In genomic region chr2:163399222-163399621, GRCm38 (mm10) we compare ENCODE assay signal across 29 mouse cellular contexts. TPM values are rescaled to one million over a fixed set of nuclear protein-coding genes. Genes with fewer than 3 reads are reported as not detected.
DNase-seq lines count a peak whose midpoint lies in the region; ATAC-seq and TF ChIP-seq lines count a peak whose summit lies in the region.
"Had no signal": no experiment of that assay in that cellular context is flagged by ENCODE, and none has a peak within 500 bp of the region (broad histone marks: within the 10 kb centered on the region; RNA-seq: fewer than 3 reads in every experiment).

No protein-coding gene starts in this region.

- H3K9ac ChIP-seq in heart, embryonic 15.5 days = 0 out of 2 replicates have a peak overlapping the region, but pooled peaks have one; percentile 21
- no peak overlapping the region for H3K9ac ChIP-seq in stomach, postnatal 0 days (ENCODE audit: low read length)
- H3K9ac ChIP-seq: forebrain, postnatal 0 days; liver, embryonic 12.5 days; midbrain, embryonic 12.5 days; neural tube, embryonic 15.5 days had no signal

- DNase-seq in gastrocnemius, adult 2 months = peak; percentile 22
- no peak for DNase-seq in gastrocnemius, postnatal 10 days
- peak; percentile 78 for DNase-seq in heart, adult 9 months (ENCODE audit: low spot score in 2 of 2)
- no peak for DNase-seq in stomach, postnatal 0 days (ENCODE audit: low spot score)
- DNase-seq in embryo, embryonic 9.5 days (ENCODE audit: extremely low spot score) = no peak
- no peak for DNase-seq in adrenal gland, adult 8-10 months
- no peak for DNase-seq in lung, postnatal 36 days
- DNase-seq: adrenal gland, postnatal 25 days; cerebellum, adult 11 months; cerebellum, adult 9-11 months; forebrain, postnatal 0 days; kidney, postnatal 25 days; layer of hippocampus, postnatal 36 days; lung, adult 18-20 months; lung, postnatal 10 days; right cerebral cortex, adult 18-20 months; spleen, adult 18-20 months had no signal

- ATAC-seq in heart, embryonic 15.5 days (replicated peaks; ENCODE audit: insufficient number of reproducible peaks, insufficient read depth, low FRiP score, low read depth) = no peak
- ATAC-seq in stomach, postnatal 0 days (ENCODE audit: low FRiP score, low TSS enrichment) = no peak
- ATAC-seq: activated CD4-positive, CD25-positive, alpha-beta regulatory T cell, adult 4 months; forebrain, postnatal 0 days; hindbrain, postnatal 0 days; intestine, embryonic 16.5 days; liver, embryonic 12.5 days had no signal

- WGBS in heart, embryonic 15.5 days = 31% methylated on average over 8 of the region's 8 CpGs
- WGBS in stomach, postnatal 0 days = 66% methylated on average over 8 of the region's 8 CpGs

- no peak for TF ChIP-seq EP300 in stomach, postnatal 0 days (optimal IDR thresholded peaks at IDR 0.05)

- H3K4me2 ChIP-seq in heart, embryonic 15.5 days = peak overlapping the region; percentile 31; the same call in 1 of the 2 replicates
- H3K4me2 ChIP-seq in stomach, postnatal 0 days (replicated peaks; ENCODE audit: low read depth) = no peak overlapping the region
- H3K4me2 ChIP-seq: limb, embryonic 13.5 days; liver, embryonic 12.5 days; midbrain, embryonic 12.5 days; neural tube, embryonic 15.5 days had no signal

- no peak overlapping the region for H3K4me3 ChIP-seq in gastrocnemius, adult 2 months
- no peak overlapping the region for H3K4me3 ChIP-seq in heart, embryonic 15.5 days
- no peak overlapping the region for H3K4me3 ChIP-seq in stomach, postnatal 0 days (ENCODE audit: low read depth, low read length)
- H3K4me3 ChIP-seq: layer of hippocampus, adult 2 months; limb, embryonic 13.5 days; liver, embryonic 12.5 days; midbrain, embryonic 12.5 days; neural tube, embryonic 15.5 days had no signal

- intact Hi-C loops in gastrocnemius, adult 2 months (cut with DNase I) = no loop called here

- peak overlapping the region; percentile 93 for H3K27ac ChIP-seq in gastrocnemius, adult 2 months
- H3K27ac ChIP-seq in heart, embryonic 15.5 days = peak overlapping the region; percentile 97
- peak overlapping the region; percentile 40; the same call in 1 of the 2 replicates for H3K27ac ChIP-seq in stomach, postnatal 0 days (replicated peaks)
- H3K27ac ChIP-seq: hindbrain, postnatal 0 days; layer of hippocampus, adult 2 months; limb, embryonic 13.5 days; liver, embryonic 12.5 days; midbrain, embryonic 12.5 days; neural tube, embryonic 15.5 days had no signal

- no peaks in the 10 kb centered on the region for H3K9me3 ChIP-seq in heart, embryonic 15.5 days (replicated peaks)
- no peaks in the 10 kb centered on the region for H3K9me3 ChIP-seq in stomach, postnatal 0 days (ENCODE audit: control insufficient read depth, low read length)
- H3K9me3 ChIP-seq: limb, embryonic 13.5 days; liver, embryonic 12.5 days; midbrain, embryonic 12.5 days; neural tube, embryonic 15.5 days had no signal

- peaks cover 23% of the 10 kb centered on the region for H3K4me1 ChIP-seq in heart, embryonic 15.5 days (replicated peaks)
- no peaks in the 10 kb centered on the region for H3K4me1 ChIP-seq in stomach, postnatal 0 days (replicated peaks; ENCODE audit: control insufficient read depth, insufficient read depth)
- H3K4me1 ChIP-seq: liver, embryonic 12.5 days; neural tube, embryonic 15.5 days had no signal

- H3K36me3 ChIP-seq in heart, embryonic 15.5 days = no peaks in the 10 kb centered on the region
- no peaks in the 10 kb centered on the region for H3K36me3 ChIP-seq in stomach, postnatal 0 days (ENCODE audit: control insufficient read depth, insufficient read depth, low read length)
- H3K36me3 ChIP-seq: limb, embryonic 13.5 days; liver, embryonic 12.5 days; midbrain, embryonic 12.5 days; neural tube, embryonic 15.5 days had no signal

- TF ChIP-seq CTCF in gastrocnemius, adult 2 months (IDR thresholded peaks at IDR 0.05) = no peak
- no peak for TF ChIP-seq CTCF in stomach, postnatal 0 days (IDR thresholded peaks at IDR 0.05; ENCODE audit: low read depth)

- H3K27me3 ChIP-seq in heart, embryonic 15.5 days = no peaks in the 10 kb centered on the region
- no peaks in the 10 kb centered on the region for H3K27me3 ChIP-seq in stomach, postnatal 0 days (ENCODE audit: control insufficient read depth, insufficient read depth, low read length)
- H3K27me3 ChIP-seq: limb, embryonic 13.5 days had no signal

RNA-seq across cellular contexts. Expression of gene Jph2, which starts 1.4 kb away (rescaled TPM):
- total RNA-seq in gastrocnemius, adult 2 months (2021) = 100 to 1,000 TPM; 424 to 437 TPM
- total RNA-seq in gastrocnemius, postnatal 10 days (2021) = 100 to 1,000 TPM; 350 to 362 TPM
- polyA plus RNA-seq in heart, embryonic 15.5 days (2015; fragmentation: Nextera tagmentation; extraction: Ambion mirVana) = 41.0 and 47.7 TPM in 2 replicates
- polyA plus RNA-seq in stomach, postnatal 0 days (2015; fragmentation: Nextera tagmentation; extraction: Ambion mirVana) = 13.6 and 13.9 TPM in 2 replicates
- total RNA-seq in adrenal gland, adult 8-10 months (2022) = 1 to 10 TPM; 3.7 to 7.1 (median 5.7) TPM
- total RNA-seq: common myeloid progenitor, adult 5-6 weeks; megakaryocyte, adult 5-6 weeks had no signal
- polyA plus RNA-seq: activated CD4-positive, CD25-positive, alpha-beta regulatory T cell, adult 4 months had no signal

RNA-seq across cellular contexts. Expression of gene Oser1, which starts 25.3 kb away (rescaled TPM):
- 10 to 100 TPM; 32.4 to 38.2 TPM for total RNA-seq in gastrocnemius, adult 2 months (2021)
- total RNA-seq in gastrocnemius, postnatal 10 days (2021) = 10 to 100 TPM; 23.6 to 26.5 TPM
- 47.5 and 55.9 TPM in 2 replicates for polyA plus RNA-seq in heart, embryonic 15.5 days (2015; fragmentation: Nextera tagmentation; extraction: Ambion mirVana)
- polyA plus RNA-seq in stomach, postnatal 0 days (2015; fragmentation: Nextera tagmentation; extraction: Ambion mirVana) = 79.8 and 81.4 TPM in 2 replicates
- 10 to 100 TPM; 33.2 to 39.2 (median 38.5) TPM for total RNA-seq in adrenal gland, adult 8-10 months (2022)

RNA-seq across cellular contexts. Expression of gene Gdap1l1, which starts 39.1 kb away (rescaled TPM):
- total RNA-seq in gastrocnemius, adult 2 months (2021) = not detected
- under 1 TPM; 0.14 to 0.34 TPM for total RNA-seq in gastrocnemius, postnatal 10 days (2021)
- polyA plus RNA-seq in heart, embryonic 15.5 days (2015; fragmentation: Nextera tagmentation; extraction: Ambion mirVana) = 0.18 and 1.5 TPM in 2 replicates
- polyA plus RNA-seq in stomach, postnatal 0 days (2015; fragmentation: Nextera tagmentation; extraction: Ambion mirVana) = 1.9 and 2.7 TPM in 2 replicates
- 1 to 10 TPM; 4.7 to 5.8 (median 4.8) TPM for total RNA-seq in adrenal gland, adult 8-10 months (2022)
- total RNA-seq: gastrocnemius, postnatal 4 days; megakaryocyte, adult 5-6 weeks had no signal
- polyA plus RNA-seq: activated CD4-positive, CD25-positive, alpha-beta regulatory T cell, adult 4 months had no signal

Comparison
In these comparisons a context has a peak if more than half of its experiments do, and no peak if none do; other contexts are left out.
1. DNase-seq: peak in gastrocnemius, adult 2 months (single experiment) and heart, adult 9 months (2 of 2); none in gastrocnemius, postnatal 10 days (single experiment), stomach, postnatal 0 days (single experiment), embryo, embryonic 9.5 days (single experiment), adrenal gland, adult 8-10 months (single experiment) and lung, postnatal 36 days (single experiment).
2. H3K27ac ChIP-seq: peak in every context shown above with its lines; median percentile 97 in heart, embryonic 15.5 days; 93 in gastrocnemius, adult 2 months; 40 in stomach, postnatal 0 days.
3. RNA of gene Jph2, which starts 1.4 kb away (total RNA-seq): 424 to 437 TPM in gastrocnemius, adult 2 months and 350 to 362 TPM in gastrocnemius, postnatal 10 days; 3.7 to 7.1 TPM in adrenal gland, adult 8-10 months; every median in the first group is over 10 times any median in the second.
4. RNA of gene Gdap1l1, which starts 39.1 kb away (total RNA-seq): 4.7 to 5.8 TPM in adrenal gland, adult 8-10 months; 0.14 to 0.34 TPM in gastrocnemius, postnatal 10 days and not detected in gastrocnemius, adult 2 months; every median in the first group is over 4 times any median in the second.